Mouse (Mus musculus) stomach, embryonic 14.5 days (tissue): ENCODE measurements at regions not wholly inside any gene's neighbourhood (a gene's known extent, or its start where the extent isn't known, plus 50 kb on each side); places are given as distances from the start of the nearest gene placed in this dataset.

ENCODE experiments used
- ATAC-seq: fragments of 200-750 bp; cut with Nextera tagmentation; 2 replicates; pipeline ENCODE4 v1.8.0; 2017; ENCODE audit warnings: low read depth, moderate TSS enrichment; ENCODE audit not compliant: insufficient number of reproducible peaks, insufficient read depth, low FRiP score
- H3K27ac ChIP-seq: fragments of 300-500 bp; sonication (generic); 2 replicates; pipeline ENCODE4 v1.5.1; 2014; ENCODE audit warnings: mild to moderate bottlenecking, low read length, moderate library complexity, mixed read lengths
- H3K27me3 ChIP-seq: fragments of 300-500 bp; sonication (generic); 2 replicates; pipeline ENCODE4 v1.6.1; 2014; ENCODE audit warnings: low read length, control low read depth, mixed read lengths; ENCODE audit not compliant: control insufficient read depth, insufficient read depth
- H3K36me3 ChIP-seq: fragments of 300-500 bp; sonication (generic); 2 replicates; pipeline ENCODE4 v1.6.1; 2014; ENCODE audit warnings: mild to moderate bottlenecking, control low read depth, low read length, moderate library complexity, mixed read lengths; ENCODE audit not compliant: control insufficient read depth, insufficient read depth
- H3K4me1 ChIP-seq: fragments of 300-500 bp; sonication (generic); 2 replicates; pipeline ENCODE4 v1.6.1; 2014; ENCODE audit warnings: low read length, control low read depth, mixed read lengths; ENCODE audit not compliant: control insufficient read depth, insufficient read depth
- H3K4me2 ChIP-seq: fragments of 300-500 bp; sonication (generic); replicated peaks from 2 replicates; pipeline ENCODE4 v1.6.1; 2014; ENCODE audit warnings: low read depth, low read length, control low read depth
- H3K4me3 ChIP-seq: fragments of 300-500 bp; sonication (generic); 2 replicates; pipeline ENCODE4 v1.5.1; 2014; ENCODE audit warnings: low read depth, low read length, control low read depth
- H3K9ac ChIP-seq: fragments of 300-500 bp; sonication (generic); replicated peaks from 2 replicates; pipeline ENCODE4 v1.6.1; 2014; ENCODE audit warnings: low read depth, mild to moderate bottlenecking, control low read depth, low read length, moderate library complexity, mixed read lengths
- H3K9me3 ChIP-seq: fragments of 300-500 bp; sonication (generic); 2 replicates; pipeline ENCODE4 v1.6.1; 2016; ENCODE audit warnings: low read depth, low read length, control low read depth; ENCODE audit not compliant: control insufficient read depth
- WGBS: fragments of 180-500 bp; shearing (Covaris S2); extraction: QIAGEN DNeasy Blood & Tissue Kit; methylation state at CpG from one replicate; pipeline ENCODE4 v1.1.7; 2014; 5-methylcytosine and 5-hydroxymethylcytosine counted together

- no peak for ATAC-seq
These were observed 266.8 kb downstream of the Tns1 start for GRCm38 (mm10) chr1:73857497-73857896.

DNA sequence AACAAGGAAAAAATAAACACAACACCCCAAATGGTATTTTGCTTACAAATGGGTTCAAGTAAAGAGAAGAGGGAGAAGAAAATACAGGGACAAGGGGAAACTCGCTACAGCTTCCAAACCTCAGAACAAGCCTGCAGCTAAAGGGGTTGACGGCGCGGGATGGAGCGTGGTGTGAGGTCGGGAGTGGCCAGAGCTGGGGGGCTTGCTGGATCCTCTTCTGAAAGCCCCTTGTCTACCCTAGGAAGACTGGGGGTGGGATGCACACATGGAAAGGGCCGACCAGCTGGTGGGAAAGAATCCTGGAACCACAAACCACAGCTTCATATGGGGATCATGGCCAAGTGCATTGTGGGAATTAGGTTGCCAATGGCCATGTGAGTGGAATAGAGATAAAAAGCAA, 267.4 kb downstream of the Tns1 start:
- H3K9ac ChIP-seq: no peak overlapping the region
- no peaks in the 10 kb centered on the region for H3K9me3 ChIP-seq
- H3K27ac ChIP-seq: no peak overlapping the region
- H3K27me3 ChIP-seq: no peaks in the 10 kb centered on the region
- ATAC-seq: no peak
- H3K4me2 ChIP-seq: no peak overlapping the region
- H3K36me3 ChIP-seq: no peaks in the 10 kb centered on the region
- no peak overlapping the region for H3K4me3 ChIP-seq
- H3K4me1 ChIP-seq: no peaks in the 10 kb centered on the region
- WGBS: 94% methylated on average over 7 of the region's 7 CpGs

More at GRCm38 (mm10) chr1:73857497-73857896, 266.8 kb downstream of the Tns1 start:
- Histone ChIP-seq H3K9ac (no peak overlapping the region), H3K9me3 (no peaks in the 10 kb centered on the region), H3K27me3 (no peaks in the 10 kb centered on the region), H3K4me3 (no peak overlapping the region), H3K36me3 (no peaks in the 10 kb centered on the region), H3K27ac (no peak overlapping the region), H3K4me2 (no peak overlapping the region), H3K4me1 (peaks cover 3% of the 10 kb centered on the region; the same call in 1 of the 2 replicates)
- WGBS: 79% methylated on average over 5 of the region's 5 CpGs

GRCm38 (mm10) chr1:73855306-73855705, 268.9 kb downstream of the Tns1 start:
- Histone ChIP-seq H3K27me3 (no peaks in the 10 kb centered on the region), H3K36me3 (no peaks in the 10 kb centered on the region), H3K9me3 (no peaks in the 10 kb centered on the region), H3K27ac (no peak overlapping the region), H3K9ac (no peak overlapping the region), H3K4me3 (no peak overlapping the region), H3K4me1 (no peaks in the 10 kb centered on the region), H3K4me2 (no peak overlapping the region)
- WGBS: 81% methylated on average over 4 of the region's 4 CpGs
- no peak for ATAC-seq

GRCm38 (mm10) chr1:73853851-73854250, 270.4 kb downstream of the Tns1 start:
- no peak overlapping the region for H3K4me2 ChIP-seq
- no peak overlapping the region for H3K27ac ChIP-seq
- H3K36me3 ChIP-seq: no peaks in the 10 kb centered on the region
- no peaks in the 10 kb centered on the region for H3K9me3 ChIP-seq
- no peaks in the 10 kb centered on the region for H3K27me3 ChIP-seq
- 89% methylated on average over 11 of the region's 11 CpGs for WGBS
- no peaks in the 10 kb centered on the region for H3K4me1 ChIP-seq
- ATAC-seq: no peak
- no peak overlapping the region for H3K4me3 ChIP-seq
- no peak overlapping the region for H3K9ac ChIP-seq

- no peak overlapping the region for H3K27ac ChIP-seq
- no peak overlapping the region for H3K9ac ChIP-seq
- WGBS: 82% methylated on average over 11 of the region's 11 CpGs
- H3K4me2 ChIP-seq: no peak overlapping the region
- H3K36me3 ChIP-seq: no peaks in the 10 kb centered on the region
- H3K9me3 ChIP-seq: no peaks in the 10 kb centered on the region
- no peak for ATAC-seq
- H3K4me1 ChIP-seq: no peaks in the 10 kb centered on the region
- no peaks in the 10 kb centered on the region for H3K27me3 ChIP-seq
- no peak overlapping the region for H3K4me3 ChIP-seq
These were observed 273.9 kb downstream of the Tns1 start for GRCm38 (mm10) chr1:73850173-73851014.

DNA sequence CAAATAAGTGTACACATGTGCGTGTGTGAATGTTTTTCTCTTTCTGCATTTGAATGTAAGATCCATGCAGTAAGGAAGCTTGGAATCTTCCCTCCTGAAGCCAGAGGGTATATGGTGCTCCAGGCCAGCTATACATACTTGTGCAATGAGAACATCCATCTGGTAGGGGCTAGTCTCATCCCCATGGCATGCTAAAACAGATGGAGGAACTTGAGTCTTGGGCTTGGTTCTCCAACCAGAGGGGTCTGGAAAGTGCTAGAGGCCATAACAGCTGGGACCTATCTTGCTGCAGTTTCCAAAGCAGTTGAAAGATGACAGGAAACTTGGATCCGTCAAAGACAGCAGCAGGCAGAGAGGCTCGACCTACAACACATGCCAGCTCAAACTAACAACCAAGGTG, 275.9 kb downstream of the Tns1 start:
- H3K9me3 ChIP-seq: no peaks in the 10 kb centered on the region
- no peak overlapping the region for H3K27ac ChIP-seq
- no peak overlapping the region for H3K4me3 ChIP-seq
- H3K36me3 ChIP-seq: no peaks in the 10 kb centered on the region
- no peak overlapping the region for H3K4me2 ChIP-seq
- ATAC-seq: no peak
- no peak overlapping the region for H3K9ac ChIP-seq
- WGBS: 46% methylated on average over 3 of the region's 3 CpGs
- H3K4me1 ChIP-seq: no peaks in the 10 kb centered on the region
- no peaks in the 10 kb centered on the region for H3K27me3 ChIP-seq

- no peaks in the 10 kb centered on the region for H3K9me3 ChIP-seq
- H3K4me2 ChIP-seq: no peak overlapping the region
- H3K27me3 ChIP-seq: no peaks in the 10 kb centered on the region
- H3K36me3 ChIP-seq: no peaks in the 10 kb centered on the region
- no peak overlapping the region for H3K9ac ChIP-seq
- H3K4me3 ChIP-seq: no peak overlapping the region
- 80% methylated on average over 3 of the region's 3 CpGs for WGBS
- H3K4me1 ChIP-seq: no peaks in the 10 kb centered on the region
- ATAC-seq: no peak
- H3K27ac ChIP-seq: no peak overlapping the region
These were observed 277.1 kb downstream of the Tns1 start for GRCm38 (mm10) chr1:73847126-73847525.

- Histone ChIP-seq H3K27me3 (no peaks in the 10 kb centered on the region), H3K36me3 (no peaks in the 10 kb centered on the region), H3K4me1 (no peaks in the 10 kb centered on the region), H3K9me3 (no peaks in the 10 kb centered on the region), H3K27ac (no peak overlapping the region), H3K9ac (no peak overlapping the region), H3K4me3 (no peak overlapping the region), H3K4me2 (no peak overlapping the region)
- WGBS: 79% methylated on average over 5 of the region's 5 CpGs
- ATAC-seq: no peak
These were observed 279.1 kb downstream of the Tns1 start for GRCm38 (mm10) chr1:73845115-73845514.

GRCm38 (mm10) chr1:73844574-73844973, 279.7 kb downstream of the Tns1 start:
- H3K27ac ChIP-seq: no peak overlapping the region
- H3K36me3 ChIP-seq: no peaks in the 10 kb centered on the region
- H3K4me2 ChIP-seq: no peak overlapping the region
- no peak for ATAC-seq
- H3K27me3 ChIP-seq: no peaks in the 10 kb centered on the region
- WGBS: 65% methylated on average over 3 of the region's 3 CpGs
- no peaks in the 10 kb centered on the region for H3K9me3 ChIP-seq
- no peaks in the 10 kb centered on the region for H3K4me1 ChIP-seq
- H3K4me3 ChIP-seq: no peak overlapping the region
- no peak overlapping the region for H3K9ac ChIP-seq
